Mouse (Mus musculus) kidney, adult 2 months (tissue): Measurements from ENCODE around the gene Stap2. TPM values are rescaled to one million over a fixed set of nuclear protein-coding genes. Genes with fewer than 3 reads are reported as not detected.
A peak's percentile ranks its signal among the peaks of the same experiment; 100 is the strongest.

Experiments used
- DNase-seq: peaks from one replicate; pipeline ENCODE4 v3.0.0; 2021
- H3K27ac ChIP-seq: fragments of 200-500 bp; 2 replicates; pipeline ENCODE4 v1.5.1; 2012; ENCODE audit warnings: low read depth, low read length, control low read depth, inconsistent platforms; ENCODE audit not compliant: insufficient read depth
- H3K27me3 ChIP-seq: fragments of 200-500 bp; replicated peaks from 2 replicates; pipeline ENCODE4 v1.6.1; 2012; ENCODE audit warnings: mild to moderate bottlenecking, moderate library complexity, low read length, inconsistent platforms; ENCODE audit not compliant: control insufficient read depth, insufficient read depth
- H3K36me3 ChIP-seq: fragments of 200-500 bp; 2 replicates; pipeline ENCODE4 v1.6.1; 2012; ENCODE audit warnings: mild to moderate bottlenecking, moderate library complexity, low read length, inconsistent platforms; ENCODE audit not compliant: control insufficient read depth, insufficient read depth
- H3K4me1 ChIP-seq: fragments of 200-500 bp; 2 replicates; pipeline ENCODE4 v1.6.1; 2011; ENCODE audit warnings: low read length; ENCODE audit not compliant: control insufficient read depth, insufficient read depth
- H3K4me3 ChIP-seq: fragments of 200-500 bp; 2 replicates; pipeline ENCODE4 v1.5.1; 2011; ENCODE audit warnings: mild to moderate bottlenecking, low read depth, low read length, control low read depth; ENCODE audit not compliant: insufficient read depth
- CTCF ChIP-seq: fragments of 200-500 bp; conservative IDR thresholded peaks from 2 replicates; pipeline ENCODE4 v1.5.1; 2011; ENCODE audit warnings: low read depth, mild to moderate bottlenecking, control low read depth, low read length, moderate library complexity, mixed read lengths; ENCODE audit not compliant: insufficient read depth, insufficient read length
- POLR2A ChIP-seq: fragments of 200-500 bp; IDR thresholded peaks from one replicate; pipeline ENCODE4 v1.6.1; 2011; ENCODE audit warnings: low read depth, low read length, control low read depth
- WGBS: fragments of 180-500 bp; shearing (Covaris S2); methylation state at CpG from one replicate; pipeline ENCODE4 v1.1.7; 2018; 5-methylcytosine and 5-hydroxymethylcytosine counted together
- polyA plus RNA-seq: library from polyadenylated mRNA; depleted of rRNA; stranded (reverse); fragments of >200 nt; gene quantifications from 2 replicates; pipeline ENCODE4 v1.2.3, GENCODE M21; 2012

The Stap2 gene
- polyA plus RNA-seq, 1 experiment: 20.1 TPM

DNA sequence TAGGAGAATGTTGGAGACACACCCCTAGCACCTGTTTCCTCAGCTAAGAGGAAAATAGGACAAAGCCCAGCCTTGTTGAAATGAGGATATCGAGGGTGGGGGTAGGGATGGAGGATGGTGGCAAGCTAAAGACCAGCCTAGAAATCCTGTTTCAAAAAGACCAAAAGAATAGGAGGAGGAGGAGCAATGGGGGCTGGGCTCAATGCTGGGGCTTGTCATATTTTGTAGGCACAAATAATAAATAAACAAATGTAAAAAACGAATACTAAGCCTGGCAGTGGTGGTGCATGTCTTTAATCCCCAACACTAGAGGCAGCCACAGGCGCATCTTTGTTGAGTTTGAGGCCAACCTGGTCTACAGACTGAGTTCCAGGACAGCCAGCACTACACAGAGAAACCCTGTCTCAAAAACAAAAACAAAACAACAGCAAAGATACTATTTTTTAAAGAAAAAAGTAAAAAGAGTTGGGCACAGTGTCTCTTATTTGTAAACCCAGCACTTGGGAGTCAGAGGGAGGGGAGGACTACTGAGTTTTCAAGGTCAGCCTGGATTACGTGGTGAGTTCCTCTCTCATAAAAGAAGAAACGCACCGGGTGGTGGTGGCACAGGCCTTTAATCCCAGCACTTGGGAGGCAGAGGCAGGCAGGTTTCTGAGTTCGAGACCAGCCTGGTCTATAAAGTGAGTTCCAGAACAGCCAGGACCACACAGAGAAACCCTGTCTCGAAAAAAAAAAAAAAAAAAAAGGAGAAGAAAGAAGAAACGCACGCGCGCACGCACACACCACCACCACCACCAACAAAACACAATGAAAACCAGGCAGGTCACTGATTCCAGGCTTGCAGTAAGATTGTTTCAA lies 47.4 kb downstream of the Stap2 start:
- H3K27ac ChIP-seq: 0 out of 2 replicates have a peak overlapping the region, but pooled peaks have one; percentile 36
- WGBS: 80% methylated on average over 13 of the region's 13 CpGs
- peaks cover 10% of the 10 kb centered on the region; the same call in 1 of the 2 replicates for H3K4me1 ChIP-seq
- H3K27me3 ChIP-seq: no peaks in the 10 kb centered on the region
- no peaks in the 10 kb centered on the region for H3K36me3 ChIP-seq
- H3K4me3 ChIP-seq: peak overlapping the region; percentile 33; the same call in 1 of the 2 replicates
- no peak for DNase-seq
- no peak for TF ChIP-seq CTCF
- TF ChIP-seq POLR2A: no peak

DNA sequence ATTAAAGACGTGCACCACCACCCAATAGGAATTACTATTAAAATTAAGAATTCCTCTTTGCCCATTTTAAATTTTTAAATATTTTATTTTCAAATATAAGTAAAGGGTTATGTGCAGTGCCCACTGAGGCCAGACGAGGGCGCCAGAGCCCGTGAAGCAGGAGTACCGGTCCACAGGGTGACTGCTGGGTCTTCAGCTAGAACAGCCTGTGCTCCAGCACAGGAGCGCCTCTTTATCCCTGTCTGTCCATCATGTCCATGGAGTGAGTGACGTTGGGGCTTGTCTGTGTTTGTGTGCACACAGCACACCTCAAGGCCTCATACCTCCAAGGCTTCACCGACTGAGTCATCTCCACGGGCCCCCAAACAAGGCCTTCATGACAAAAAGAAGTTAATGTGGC lies 48.2 kb downstream of the Stap2 start:
- H3K4me1 ChIP-seq: peaks cover 10% of the 10 kb centered on the region; the same call in 1 of the 2 replicates
- no peaks in the 10 kb centered on the region for H3K36me3 ChIP-seq
- WGBS: 15% methylated on average over 9 of the region's 9 CpGs
- no peak for TF ChIP-seq POLR2A
- TF ChIP-seq CTCF: peak; percentile 79
- H3K27ac ChIP-seq: no peak overlapping the region
- peak; percentile 76 for DNase-seq
- H3K27me3 ChIP-seq: no peaks in the 10 kb centered on the region
- H3K4me3 ChIP-seq: no peak overlapping the region

DNA sequence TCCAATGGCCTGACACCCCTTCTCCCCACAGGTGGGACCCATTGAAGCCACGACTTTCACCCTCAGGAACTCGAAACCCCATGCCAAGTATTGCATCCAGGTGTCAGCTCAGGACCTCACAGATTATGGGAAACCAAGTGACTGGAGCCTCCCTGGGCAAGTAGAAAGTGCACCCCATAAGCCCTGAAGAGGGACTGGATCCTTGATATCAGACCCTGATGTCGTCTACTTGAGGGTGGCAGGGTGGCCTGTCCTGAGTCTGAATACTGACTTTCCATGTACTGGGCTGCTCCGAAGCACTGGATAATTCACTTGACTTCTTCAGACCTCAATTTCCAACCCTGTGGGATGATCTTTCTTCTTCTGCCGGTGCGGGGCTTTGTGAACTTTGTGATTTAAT lies 48.8 kb downstream of the Stap2 start:
- WGBS: 42% methylated on average over 6 of the region's 6 CpGs
- Histone ChIP-seq H3K4me3 (peak overlapping the region; percentile 62), H3K27ac (no peak overlapping the region)

DNA sequence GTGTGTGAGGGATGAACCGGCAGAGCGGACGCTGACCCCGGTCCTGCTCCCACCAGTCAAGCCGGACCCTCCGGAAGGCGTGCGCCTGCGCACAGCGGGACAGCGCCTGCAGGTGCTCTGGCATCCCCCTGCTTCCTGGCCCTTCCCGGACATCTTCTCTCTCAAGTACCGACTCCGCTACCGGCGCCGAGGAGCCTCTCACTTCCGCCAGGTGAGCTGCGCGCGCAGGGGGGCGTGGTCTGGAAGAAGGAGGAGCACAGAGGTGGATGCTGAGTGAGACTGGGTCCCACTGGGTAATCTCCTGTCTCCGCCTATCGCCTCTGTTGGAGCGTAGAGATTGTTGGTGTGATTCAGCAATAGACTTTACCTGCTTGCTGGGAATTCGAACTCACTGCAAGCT lies 49.3 kb downstream of the Stap2 start:
- peak overlapping the region; percentile 62 for H3K4me3 ChIP-seq
- H3K4me1 ChIP-seq: peaks cover 10% of the 10 kb centered on the region; the same call in 1 of the 2 replicates
- TF ChIP-seq CTCF (no peak), POLR2A (no peak)
- DNase-seq: peak; percentile 88
- H3K36me3 ChIP-seq: no peaks in the 10 kb centered on the region
- H3K27me3 ChIP-seq: no peaks in the 10 kb centered on the region
- 3% methylated on average over 26 of the region's 26 CpGs for WGBS
- no peak overlapping the region for H3K27ac ChIP-seq

More for the DNA sequence above, 48.8 kb downstream of the Stap2 start:
- peaks cover 10% of the 10 kb centered on the region; the same call in 1 of the 2 replicates for H3K4me1 ChIP-seq
- DNase-seq: no peak
- TF ChIP-seq CTCF (no peak), POLR2A (no peak)
- H3K36me3 ChIP-seq: no peaks in the 10 kb centered on the region
- no peaks in the 10 kb centered on the region for H3K27me3 ChIP-seq

DNA sequence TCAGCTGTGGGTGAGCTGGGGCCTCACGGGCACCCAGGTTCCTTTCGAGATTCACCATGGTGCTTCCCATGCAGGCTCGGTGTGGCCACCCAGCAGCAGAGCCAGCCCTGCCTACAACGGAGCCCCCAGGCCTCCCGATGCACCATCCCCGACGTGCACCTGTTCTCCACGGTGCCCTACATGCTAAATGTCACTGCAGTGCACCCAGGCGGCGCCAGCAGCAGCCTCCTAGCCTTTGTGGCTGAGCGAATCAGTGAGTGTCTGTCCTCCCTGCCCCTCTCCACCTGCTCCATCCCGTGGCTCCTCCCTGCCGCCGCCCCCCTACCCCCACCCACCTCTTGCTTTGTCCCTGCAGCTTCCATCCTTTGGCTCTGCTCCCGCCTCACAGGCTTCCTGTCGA lies 51.2 kb downstream of the Stap2 start:
- H3K36me3 ChIP-seq: no peaks in the 10 kb centered on the region
- DNase-seq: no peak
- 45% methylated on average over 16 of the region's 16 CpGs for WGBS
- TF ChIP-seq POLR2A: no peak
- TF ChIP-seq CTCF: no peak
- H3K27ac ChIP-seq: no peak overlapping the region
- H3K4me1 ChIP-seq: peaks cover 7% of the 10 kb centered on the region; the same call in 1 of the 2 replicates
- no peaks in the 10 kb centered on the region for H3K27me3 ChIP-seq
- no peak overlapping the region for H3K4me3 ChIP-seq

DNA sequence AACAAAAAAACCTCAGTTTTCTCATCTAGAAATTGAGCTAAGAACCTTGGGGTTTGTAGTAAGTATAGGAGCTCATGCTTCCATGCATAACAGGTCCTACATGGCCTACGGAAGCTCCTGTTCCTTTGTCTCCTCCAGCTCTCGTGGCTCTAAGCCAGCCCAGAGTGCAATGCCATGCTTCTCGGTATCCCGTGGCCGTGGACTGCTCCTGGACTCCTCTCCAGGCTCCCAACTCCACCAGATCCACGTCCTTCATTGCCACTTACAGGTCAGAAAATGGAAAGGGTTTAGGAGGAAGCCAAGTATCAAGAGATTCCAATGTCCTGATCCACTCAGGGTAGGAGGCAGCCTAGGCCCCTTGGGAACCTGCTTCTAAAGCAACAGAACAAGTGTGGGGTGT lies 51.6 kb downstream of the Stap2 start:
- TF ChIP-seq POLR2A (no peak), CTCF (no peak)
- 80% methylated on average over 6 of the region's 6 CpGs for WGBS
- no peak for DNase-seq
- H3K4me3 ChIP-seq: no peak overlapping the region
- H3K4me1 ChIP-seq: peaks cover 7% of the 10 kb centered on the region; the same call in 1 of the 2 replicates
- H3K36me3 ChIP-seq: no peaks in the 10 kb centered on the region
- no peaks in the 10 kb centered on the region for H3K27me3 ChIP-seq
- no peak overlapping the region for H3K27ac ChIP-seq

DNA sequence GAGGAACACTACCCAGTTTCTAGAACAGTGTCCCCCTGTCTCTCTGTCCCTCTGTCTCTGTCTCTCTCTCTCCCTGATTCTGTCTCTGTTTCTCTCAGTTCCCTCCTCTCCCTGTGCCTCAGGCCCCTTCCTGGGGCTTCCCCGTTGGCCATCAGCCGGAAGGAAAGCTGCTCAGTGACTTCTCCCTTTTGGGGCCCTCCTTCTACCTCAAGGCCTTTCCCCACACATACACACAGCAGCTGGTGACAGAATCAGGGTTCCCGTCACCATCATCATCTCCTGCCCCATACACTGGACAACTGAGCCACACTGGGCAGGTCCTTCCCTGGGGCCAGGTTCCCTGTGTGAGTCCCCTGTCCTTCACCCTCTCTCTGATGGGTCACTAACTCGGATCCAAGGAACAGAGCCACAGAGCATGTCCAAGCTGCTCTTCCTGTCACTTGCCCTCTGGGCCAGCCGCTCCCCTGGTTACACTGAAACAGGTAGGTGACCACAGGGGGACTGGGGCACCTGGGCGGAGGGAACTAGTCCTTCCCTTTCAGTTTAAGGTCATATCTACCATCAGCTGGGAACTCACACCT lies 52.8 kb downstream of the Stap2 start, which contains the start of gene Ebi3:
Ebi3 (plus strand) TSS at position 194 of the 581 bp plus-strand sequence.
- TF ChIP-seq POLR2A: no peak
- TF ChIP-seq CTCF: no peak
- no peak within 1 kb of the TSS for H3K4me3 ChIP-seq

More for the DNA sequence above, 52.8 kb downstream of the Stap2 start, which contains the start of gene Ebi3:
- H3K4me1 ChIP-seq: peaks cover 4% of the 10 kb centered on the region; the same call in 1 of the 2 replicates
- H3K36me3 ChIP-seq: no peaks in the 10 kb centered on the region
- H3K27me3 ChIP-seq: no peaks in the 10 kb centered on the region
- DNase-seq: no peak
- no peak within 1 kb of the TSS for H3K27ac ChIP-seq
- WGBS: 71% methylated on average over 6 of the region's 6 CpGs
